Mouse (Mus musculus) midbrain, embryonic 10.5 days (tissue): ENCODE data around the gene Utp14b. TPM values are rescaled to one million over a fixed set of nuclear protein-coding genes. Genes with fewer than 3 reads are reported as not detected.

Source experiments
- DNase-seq: peaks from one replicate; pipeline ENCODE4 v3.0.0-alpha.2; 2017; ENCODE audit warnings: low spot score
- H3K27ac ChIP-seq: fragments of 300-500 bp; sonication (generic); replicated peaks from 2 replicates; pipeline ENCODE4 v1.5.1; 2016; ENCODE audit warnings: mild to moderate bottlenecking
- H3K27me3 ChIP-seq: fragments of 300-500 bp; sonication (generic); 2 replicates; pipeline ENCODE4 v1.6.1; 2016; ENCODE audit warnings: low read depth, mild to moderate bottlenecking; ENCODE audit not compliant: poor library complexity, severe bottlenecking
- H3K36me3 ChIP-seq: fragments of 300-500 bp; sonication (generic); 2 replicates; pipeline ENCODE4 v1.6.1; 2016; ENCODE audit warnings: mild to moderate bottlenecking, moderate library complexity
- H3K4me1 ChIP-seq: fragments of 300-500 bp; sonication (generic); 2 replicates; pipeline ENCODE4 v1.6.1; 2016
- H3K4me3 ChIP-seq: fragments of 300-500 bp; sonication (generic); 2 replicates; pipeline ENCODE4 v1.5.1; 2016; ENCODE audit warnings: mild to moderate bottlenecking, moderate library complexity
- H3K9me3 ChIP-seq: fragments of 300-500 bp; sonication (generic); replicated peaks from 2 replicates; pipeline ENCODE4 v1.6.1; 2016; ENCODE audit warnings: mild to moderate bottlenecking
- WGBS: fragments of 180-500 bp; shearing (Covaris S2); methylation state at CpG from one replicate; pipeline ENCODE4 v1.1.7; 2016; 5-methylcytosine and 5-hydroxymethylcytosine counted together
- polyA plus RNA-seq: library from polyadenylated mRNA; unstranded; fragments of >200 nt; fragmentation: Nextera tagmentation; extraction: Ambion mirVana; gene quantifications from 2 replicates; pipeline ENCODE4 v1.2.1, GENCODE M21; 2016

Utp14b gene
- polyA plus RNA-seq, 1 experiment from 2014 or later: 3.8 TPM

- Histone ChIP-seq H3K9me3 (no peaks in the 10 kb centered on the region), H3K27me3 (no peaks in the 10 kb centered on the region), H3K4me1 (peaks cover 44% of the 10 kb centered on the region), H3K36me3 (no peaks in the 10 kb centered on the region), H3K4me3 (peak overlapping the region; percentile 91), H3K27ac (peak overlapping the region; percentile 99)
- no peak for DNase-seq
- WGBS: 31% methylated on average over 22 of the region's 22 CpGs
Measured at GRCm38 (mm10) chr1:78657021-78657629, 713 bp upstream of the Utp14b start.

- DNase-seq: peak; percentile 28
- Histone ChIP-seq H3K9me3 (no peaks in the 10 kb centered on the region), H3K27ac (peak overlapping the region; percentile 99), H3K4me1 (peaks cover 44% of the 10 kb centered on the region), H3K4me3 (peak overlapping the region; percentile 91), H3K36me3 (peaks cover 5% of the 10 kb centered on the region), H3K27me3 (no peaks in the 10 kb centered on the region)
- WGBS: 2% methylated on average over 20 of the region's 20 CpGs
Measured at GRCm38 (mm10) chr1:78658441-78659269, 817 bp downstream of the Utp14b start.

GRCm38 (mm10) chr1:78659270-78659823 is 1.5 kb downstream of the Utp14b start:
- H3K27ac ChIP-seq: peak overlapping the region; percentile 99

GRCm38 (mm10) chr1:78664326-78664725 is 6.5 kb downstream of the Utp14b start:
- Histone ChIP-seq H3K4me1 (peaks cover 24% of the 10 kb centered on the region), H3K9me3 (no peaks in the 10 kb centered on the region), H3K27me3 (no peaks in the 10 kb centered on the region), H3K4me3 (no peak overlapping the region), H3K27ac (no peak overlapping the region), H3K36me3 (peaks cover 61% of the 10 kb centered on the region)
- DNase-seq: no peak
- 96% methylated on average over 4 of the region's 4 CpGs for WGBS

More at GRCm38 (mm10) chr1:78659270-78659823, 1.5 kb downstream of the Utp14b start:
- WGBS: 45% methylated on average over 4 of the region's 4 CpGs
- Histone ChIP-seq H3K4me3 (peak overlapping the region; percentile 91), H3K27me3 (no peaks in the 10 kb centered on the region), H3K4me1 (peaks cover 44% of the 10 kb centered on the region), H3K9me3 (no peaks in the 10 kb centered on the region), H3K36me3 (peaks cover 12% of the 10 kb centered on the region)
- DNase-seq: no peak

GRCm38 (mm10) chr1:78665954-78666499 is 8.2 kb downstream of the Utp14b start:
- Histone ChIP-seq H3K4me1 (peaks cover 7% of the 10 kb centered on the region), H3K27me3 (no peaks in the 10 kb centered on the region), H3K9me3 (no peaks in the 10 kb centered on the region), H3K27ac (no peak overlapping the region), H3K4me3 (no peak overlapping the region), H3K36me3 (peaks cover 68% of the 10 kb centered on the region)
- no peak for DNase-seq
- 95% methylated on average over 9 of the region's 9 CpGs for WGBS

GRCm38 (mm10) chr1:78666585-78666984 is 8.7 kb downstream of the Utp14b start:
- peaks cover 1% of the 10 kb centered on the region; the same call in 1 of the 2 replicates for H3K4me1 ChIP-seq
- H3K4me3 ChIP-seq: no peak overlapping the region
- no peaks in the 10 kb centered on the region for H3K9me3 ChIP-seq
- no peak overlapping the region for H3K27ac ChIP-seq
- DNase-seq: no peak
- no peaks in the 10 kb centered on the region for H3K27me3 ChIP-seq
- peaks cover 68% of the 10 kb centered on the region for H3K36me3 ChIP-seq
- WGBS: 90% methylated on average over 1 of the region's 1 CpGs

- Histone ChIP-seq H3K4me3 (no peak overlapping the region), H3K9me3 (no peaks in the 10 kb centered on the region), H3K36me3 (peaks cover 31% of the 10 kb centered on the region), H3K27me3 (no peaks in the 10 kb centered on the region), H3K4me1 (no peaks in the 10 kb centered on the region), H3K27ac (no peak overlapping the region)
- 92% methylated on average over 3 of the region's 3 CpGs for WGBS
- DNase-seq: no peak
Measured at GRCm38 (mm10) chr1:78682291-78682690, 24.5 kb downstream of the Utp14b start.

GRCm38 (mm10) chr1:78684128-78684527 is 26.3 kb downstream of the Utp14b start:
- H3K9me3 ChIP-seq: no peaks in the 10 kb centered on the region
- no peak for DNase-seq

GRCm38 (mm10) chr1:78686872-78687271 is 29.0 kb downstream of the Utp14b start:
- no peak overlapping the region for H3K4me3 ChIP-seq
- peaks cover 62% of the 10 kb centered on the region for H3K36me3 ChIP-seq
- H3K9me3 ChIP-seq: no peaks in the 10 kb centered on the region
- no peaks in the 10 kb centered on the region for H3K27me3 ChIP-seq
- DNase-seq: no peak
- no peak overlapping the region for H3K27ac ChIP-seq
- H3K4me1 ChIP-seq: no peaks in the 10 kb centered on the region

More at GRCm38 (mm10) chr1:78684128-78684527, 26.3 kb downstream of the Utp14b start:
- no peaks in the 10 kb centered on the region for H3K27me3 ChIP-seq
- H3K27ac ChIP-seq: no peak overlapping the region
- H3K4me3 ChIP-seq: no peak overlapping the region
- H3K4me1 ChIP-seq: no peaks in the 10 kb centered on the region
- peaks cover 42% of the 10 kb centered on the region for H3K36me3 ChIP-seq
- WGBS: 87% methylated on average over 8 of the region's 8 CpGs

GRCm38 (mm10) chr1:78688149-78688548 is 30.3 kb downstream of the Utp14b start:
- DNase-seq: no peak
- Histone ChIP-seq H3K9me3 (no peaks in the 10 kb centered on the region), H3K4me1 (no peaks in the 10 kb centered on the region), H3K27ac (no peak overlapping the region), H3K36me3 (peaks cover 62% of the 10 kb centered on the region), H3K4me3 (no peak overlapping the region), H3K27me3 (no peaks in the 10 kb centered on the region)
- WGBS: 86% methylated on average over 7 of the region's 7 CpGs

- Histone ChIP-seq H3K9me3 (no peaks in the 10 kb centered on the region), H3K27ac (no peak overlapping the region), H3K4me3 (no peak overlapping the region), H3K4me1 (no peaks in the 10 kb centered on the region), H3K27me3 (no peaks in the 10 kb centered on the region), H3K36me3 (peaks cover 92% of the 10 kb centered on the region)
- no peak for DNase-seq
- 94% methylated on average over 9 of the region's 9 CpGs for WGBS
Measured at GRCm38 (mm10) chr1:78694503-78695258, 36.8 kb downstream of the Utp14b start.

GRCm38 (mm10) chr1:78696305-78696704 is 38.5 kb downstream of the Utp14b start:
- Histone ChIP-seq H3K27ac (no peak overlapping the region), H3K36me3 (peaks cover 95% of the 10 kb centered on the region), H3K9me3 (no peaks in the 10 kb centered on the region), H3K4me3 (no peak overlapping the region), H3K27me3 (no peaks in the 10 kb centered on the region), H3K4me1 (no peaks in the 10 kb centered on the region)
- 97% methylated on average over 2 of the region's 2 CpGs for WGBS
- no peak for DNase-seq
